Mouse (Mus musculus) thymus, postnatal 25 days (tissue): ENCODE measurements around the gene Tcf25.
A peak's percentile ranks its signal among the peaks of the same experiment; 100 is the strongest.
"Not testable (repeated sequence)": the region's sequence is repeated elsewhere in the genome, so short reads cannot be mapped to it uniquely, and the experiment has no call there.

Experiments
- DNase-seq: peaks from one replicate; pipeline ENCODE4 v3.0.0; 2022

Gene Tcf25

DNA sequence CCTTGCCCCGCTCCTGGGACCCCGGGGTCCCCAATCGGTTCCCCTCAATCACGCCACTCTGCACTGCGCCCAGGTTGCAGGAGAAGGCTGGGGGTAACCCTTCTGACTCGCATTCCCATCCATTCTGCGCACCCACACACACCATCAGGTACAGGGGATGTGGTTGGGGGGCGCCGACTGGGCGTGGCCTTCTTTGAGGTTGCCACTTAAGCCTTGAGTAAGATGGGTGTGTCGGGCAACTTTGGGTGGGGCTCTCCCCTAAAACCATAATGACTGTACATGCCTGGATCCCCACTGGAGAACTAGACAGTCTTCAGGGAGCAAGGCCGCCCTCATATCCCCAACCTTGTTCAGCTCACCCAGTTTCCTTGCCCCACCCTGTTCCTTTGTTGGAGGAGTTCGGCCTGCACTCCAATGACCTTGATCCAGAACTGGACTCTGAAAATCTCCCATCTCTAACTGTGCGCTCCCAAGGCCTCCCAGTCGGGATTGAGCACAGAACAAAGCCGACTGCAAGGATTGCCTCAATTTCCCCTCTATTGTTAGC lies 38.3 kb downstream of the Tcf25 start:
- DNase-seq, result no peak

DNA sequence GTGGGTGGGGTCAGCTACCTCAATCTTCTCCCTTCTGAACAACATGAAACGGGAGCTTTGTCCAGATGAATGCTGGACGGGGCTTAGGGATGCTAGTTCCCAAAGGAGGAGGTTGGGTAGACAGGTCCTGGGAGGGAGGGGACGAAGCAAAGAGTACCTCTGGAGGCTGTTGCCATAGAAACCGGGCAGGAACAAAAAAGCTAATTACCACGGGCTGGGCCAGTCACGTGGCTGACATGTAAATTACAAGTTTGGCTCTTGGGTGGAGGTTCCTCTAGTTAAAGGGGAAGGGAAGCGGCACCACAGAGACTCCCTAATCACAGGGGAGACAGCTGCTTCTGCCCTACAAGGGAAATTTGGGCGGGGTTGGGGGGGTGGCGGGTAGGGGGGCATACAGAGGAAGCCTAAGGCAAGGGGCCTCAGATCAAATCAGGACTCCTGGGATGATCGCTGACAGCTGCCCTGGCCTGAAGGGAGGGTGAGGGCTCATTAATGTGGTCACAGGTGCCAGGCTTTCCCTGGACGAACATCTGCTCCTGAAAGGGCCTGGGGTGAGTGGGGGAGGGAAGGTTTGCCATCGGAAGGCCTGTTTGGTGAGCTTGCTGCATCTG lies 39.1 kb downstream of the Tcf25 start:
- DNase-seq, result no peak

- no peak for DNase-seq
These were observed 40.7 kb downstream of the Tcf25 start for GRCm38 (mm10) chr8:123414255-123414654.

DNA sequence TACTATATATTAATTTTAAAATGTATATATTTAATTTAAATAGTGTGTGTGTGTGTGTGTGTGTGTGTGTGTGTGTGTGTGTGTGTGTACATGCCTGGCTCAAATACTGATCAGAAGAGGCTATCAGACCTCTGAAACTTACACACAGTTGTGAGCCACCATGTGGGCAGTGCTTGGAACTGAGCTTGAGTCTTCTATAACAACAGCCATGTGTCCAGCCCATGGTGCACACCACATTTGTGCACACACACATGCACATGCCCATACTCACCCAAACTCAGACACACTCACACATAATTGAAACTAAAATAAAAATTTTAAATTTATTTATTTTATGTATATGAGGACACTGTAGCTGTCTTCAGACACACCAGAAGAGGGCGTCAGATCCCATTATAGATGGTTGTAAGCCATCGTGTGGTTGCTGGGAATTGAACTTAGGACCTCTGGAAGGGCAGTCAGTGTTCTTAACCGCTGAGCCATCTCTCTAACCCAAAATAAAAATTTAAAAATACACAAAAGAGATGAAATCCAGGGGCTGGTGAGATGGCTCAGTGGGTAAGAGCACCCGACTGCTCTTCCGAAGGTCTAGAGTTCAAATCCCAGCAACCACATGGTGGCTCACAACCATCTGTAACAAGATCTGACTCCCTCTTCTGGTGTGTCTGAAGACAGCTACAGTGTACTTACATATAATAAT lies 41.6 kb downstream of the Tcf25 start:
- not testable (repeated sequence) for DNase-seq

DNA sequence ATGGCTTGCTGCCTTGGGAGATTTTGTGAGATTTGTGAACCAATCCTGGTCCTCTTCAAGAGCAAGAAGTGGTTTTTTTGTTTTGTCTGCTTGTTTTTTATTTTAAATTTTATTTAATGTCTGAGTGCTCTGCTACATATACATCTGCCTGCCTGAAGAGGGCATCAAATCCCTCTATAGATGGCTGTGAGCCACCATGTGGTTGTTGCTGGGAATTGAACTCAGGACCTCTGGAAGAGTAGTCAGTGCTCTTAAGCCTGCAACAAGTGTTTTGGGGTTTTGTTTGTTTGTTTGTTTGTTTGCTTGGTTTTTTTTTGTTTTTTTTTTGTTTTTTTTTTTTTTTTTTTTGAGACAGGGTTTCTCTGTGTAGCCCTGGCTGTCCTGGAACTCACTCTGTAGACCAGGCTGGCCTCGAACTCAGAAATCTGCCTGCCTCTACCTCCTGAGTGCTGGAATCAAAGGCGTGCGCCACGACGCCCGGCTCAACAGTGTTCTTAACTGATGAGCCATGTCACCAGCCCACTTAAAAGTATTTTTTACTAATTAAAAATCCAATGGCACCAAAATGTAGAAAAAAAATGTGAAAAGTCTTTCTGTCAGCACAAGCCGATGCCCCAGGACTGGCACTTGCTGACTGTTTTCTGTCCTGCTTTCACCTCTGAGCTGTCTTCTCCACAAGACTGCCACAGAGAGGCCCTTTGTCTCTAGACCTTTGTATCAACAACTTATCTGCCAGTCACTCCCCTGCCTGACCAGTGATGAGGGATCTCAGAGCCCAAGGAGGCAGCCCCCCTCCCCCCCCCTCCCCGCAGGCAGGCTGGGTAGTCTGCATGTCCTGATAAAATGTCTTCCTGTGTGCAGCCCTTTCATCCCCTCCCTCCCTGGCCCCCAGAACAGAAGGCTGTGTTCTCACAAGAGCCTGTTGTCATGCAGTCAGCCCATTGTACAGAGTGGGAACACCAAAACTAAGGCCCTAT lies 42.7 kb downstream of the Tcf25 start:
- DNase-seq, result no peak

GRCm38 (mm10) chr8:123416944-123417555 lies 43.5 kb downstream of the Tcf25 start:
- DNase-seq, result no peak

- DNase-seq, result no peak
These were observed 46.2 kb downstream of the Tcf25 start for GRCm38 (mm10) chr8:123419711-123420110.

DNA sequence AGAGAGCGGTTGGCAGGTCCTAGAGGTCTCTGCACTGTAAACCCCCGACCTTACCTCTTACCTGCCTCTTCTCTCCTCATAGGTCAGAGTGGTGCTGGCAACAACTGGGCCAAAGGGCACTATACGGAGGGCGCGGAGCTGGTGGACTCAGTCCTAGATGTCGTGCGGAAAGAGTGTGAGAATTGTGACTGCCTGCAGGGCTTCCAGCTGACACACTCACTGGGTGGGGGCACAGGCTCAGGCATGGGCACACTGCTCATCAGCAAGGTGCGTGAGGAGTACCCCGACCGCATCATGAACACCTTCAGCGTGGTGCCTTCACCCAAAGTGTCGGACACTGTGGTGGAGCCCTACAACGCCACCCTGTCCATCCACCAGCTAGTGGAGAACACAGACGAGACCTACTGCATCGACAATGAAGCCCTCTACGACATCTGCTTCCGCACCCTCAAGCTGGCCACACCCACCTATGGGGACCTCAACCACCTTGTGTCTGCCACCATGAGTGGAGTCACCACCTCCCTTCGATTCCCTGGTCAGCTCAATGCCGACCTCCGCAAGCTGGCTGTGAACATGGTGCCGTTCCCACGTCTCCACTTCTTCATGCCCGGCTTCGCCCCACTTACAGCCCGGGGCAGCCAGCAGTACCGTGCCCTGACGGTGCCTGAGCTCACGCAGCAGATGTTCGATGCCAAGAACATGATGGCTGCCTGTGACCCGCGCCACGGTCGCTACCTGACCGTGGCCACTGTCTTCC lies 47.1 kb downstream of the Tcf25 start:
- DNase-seq, result no peak

DNA sequence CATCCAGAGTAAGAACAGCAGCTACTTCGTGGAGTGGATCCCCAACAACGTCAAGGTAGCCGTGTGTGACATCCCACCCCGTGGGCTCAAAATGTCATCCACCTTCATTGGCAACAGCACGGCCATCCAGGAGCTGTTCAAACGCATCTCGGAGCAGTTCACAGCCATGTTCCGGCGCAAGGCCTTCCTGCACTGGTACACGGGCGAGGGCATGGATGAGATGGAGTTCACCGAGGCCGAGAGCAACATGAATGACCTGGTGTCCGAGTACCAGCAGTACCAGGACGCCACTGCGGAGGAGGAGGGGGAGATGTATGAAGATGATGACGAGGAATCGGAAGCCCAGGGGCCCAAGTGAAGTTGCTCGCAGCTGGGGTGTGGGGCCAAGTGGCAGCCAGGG lies 47.8 kb downstream of the Tcf25 start:
- no peak for DNase-seq

DNA sequence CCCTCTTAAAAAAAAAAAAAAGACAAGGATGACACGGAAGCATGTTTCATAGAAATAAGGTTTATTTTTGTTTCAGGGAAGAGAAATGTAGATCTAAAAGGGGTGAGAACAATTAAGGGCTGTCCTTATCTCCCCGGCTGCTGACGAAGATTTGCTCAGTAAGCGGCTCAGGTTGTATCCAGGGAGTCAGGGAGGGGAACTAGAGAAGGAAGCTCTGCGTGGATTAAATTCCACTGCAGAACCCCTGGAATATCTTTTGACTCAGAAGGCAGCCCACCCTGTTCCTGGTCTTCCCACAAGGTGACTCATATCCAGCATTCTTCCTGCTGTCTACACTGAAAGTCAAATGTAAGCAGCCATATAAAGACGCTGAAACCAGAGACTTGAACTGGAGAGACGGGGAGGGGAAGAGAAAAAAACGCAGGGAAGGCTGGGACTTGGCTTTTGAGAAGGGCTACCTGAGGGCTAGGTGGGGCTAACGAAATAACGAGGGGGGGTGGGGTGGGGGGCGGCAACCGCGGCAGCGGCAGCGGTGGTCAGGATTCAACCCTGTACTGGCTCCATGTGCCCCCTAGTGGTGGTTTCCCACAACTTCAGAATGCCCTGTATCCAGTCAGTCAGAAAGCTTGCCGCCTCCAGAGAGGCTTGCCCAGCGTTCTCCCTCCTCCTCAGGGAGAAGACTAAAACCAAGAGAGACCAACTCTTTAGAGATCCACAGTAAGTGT lies 48.7 kb downstream of the Tcf25 start:
- DNase-seq, result peak; percentile 73

DNA sequence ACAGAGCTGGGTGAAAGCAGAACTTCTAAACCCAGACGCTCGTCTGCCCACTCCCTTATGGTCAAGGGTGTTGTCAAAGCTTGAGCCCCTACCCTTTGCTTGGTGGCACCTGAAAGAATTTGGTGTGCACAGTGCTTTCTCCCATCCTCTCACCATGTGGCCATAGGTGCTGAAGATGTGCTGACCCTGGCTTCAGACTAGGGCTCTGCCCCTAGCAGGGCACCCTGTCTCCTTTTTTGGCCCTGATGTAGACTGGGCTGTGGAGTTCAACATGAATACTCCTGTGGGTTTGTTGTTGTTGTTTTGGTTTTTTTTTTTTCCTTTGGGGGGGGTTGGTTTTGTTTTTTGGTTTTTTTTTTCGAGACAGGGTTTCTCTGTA lies 49.2 kb downstream of the Tcf25 start:
- no peak for DNase-seq

DNA sequence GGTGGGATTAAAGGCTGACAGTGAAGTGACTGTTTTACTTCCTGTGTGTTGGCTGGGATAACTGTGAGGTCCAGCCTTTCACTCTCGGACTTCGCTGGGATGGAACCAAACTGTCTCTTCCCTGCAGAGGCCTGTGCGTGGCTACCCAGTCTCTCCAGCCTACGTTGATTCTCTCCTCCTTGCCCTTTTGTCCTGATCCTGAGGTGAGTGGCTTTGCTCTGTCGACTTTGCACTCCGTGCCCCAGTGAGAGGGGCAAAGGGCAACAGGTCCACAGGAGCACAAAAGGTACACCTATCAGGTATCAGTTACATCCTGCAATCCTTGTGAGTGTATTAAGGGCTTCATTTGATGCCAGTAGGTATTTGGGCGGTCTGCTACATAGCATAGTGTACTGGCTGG lies 49.9 kb downstream of the Tcf25 start, which contains the start of gene Def8:
Def8 (plus strand) TSS at position 87 of the 400 bp plus-strand sequence.
- no peak for DNase-seq

DNA sequence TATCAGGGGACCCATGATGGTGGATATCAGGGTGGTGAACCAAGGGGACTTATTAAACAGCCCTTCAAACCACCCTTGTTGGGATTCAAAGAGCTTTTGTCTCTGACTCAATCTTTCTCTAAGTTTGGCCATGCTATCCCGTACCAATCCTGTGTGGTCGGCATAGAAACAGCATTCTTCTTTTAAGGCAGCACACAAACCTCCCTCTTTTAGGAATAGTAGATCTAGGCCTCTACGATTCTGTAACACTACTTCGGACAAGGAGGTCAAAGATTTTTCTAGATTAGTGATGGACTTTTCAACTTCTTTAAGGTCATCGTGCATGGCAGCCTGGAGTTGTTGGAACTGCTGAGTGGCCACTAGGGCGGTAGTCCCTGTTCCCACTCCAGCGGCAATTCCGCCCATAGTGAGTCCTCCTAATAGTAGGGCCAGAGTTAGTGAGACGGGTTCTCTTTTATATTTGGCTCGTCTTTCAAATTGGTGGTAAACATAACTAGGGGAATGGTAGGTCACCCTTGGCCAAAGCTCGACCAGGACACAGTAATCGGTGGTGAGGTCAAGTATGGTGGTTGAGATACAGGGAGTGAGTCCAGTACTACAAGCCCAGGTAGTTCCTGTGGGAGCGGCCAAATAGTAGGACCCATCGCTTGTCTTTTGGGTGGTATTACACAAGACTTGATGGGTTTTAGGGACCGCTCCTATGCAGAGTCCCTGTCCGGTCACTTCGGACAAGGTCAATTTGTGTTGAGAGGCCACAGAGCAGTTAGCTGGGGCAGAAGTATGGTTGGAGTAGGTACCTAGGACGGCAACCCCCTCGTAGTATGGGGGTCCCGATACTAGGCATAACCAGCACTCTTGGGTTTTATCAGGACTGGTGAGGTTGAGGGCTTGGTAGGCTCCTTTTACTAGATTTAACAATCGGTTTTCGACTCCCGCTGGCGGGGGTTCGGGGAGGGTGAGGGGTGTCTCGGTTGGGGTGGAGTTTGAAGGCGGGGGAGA lies 53.3 kb downstream of the Tcf25 start:
- DNase-seq, result no peak

DNA sequence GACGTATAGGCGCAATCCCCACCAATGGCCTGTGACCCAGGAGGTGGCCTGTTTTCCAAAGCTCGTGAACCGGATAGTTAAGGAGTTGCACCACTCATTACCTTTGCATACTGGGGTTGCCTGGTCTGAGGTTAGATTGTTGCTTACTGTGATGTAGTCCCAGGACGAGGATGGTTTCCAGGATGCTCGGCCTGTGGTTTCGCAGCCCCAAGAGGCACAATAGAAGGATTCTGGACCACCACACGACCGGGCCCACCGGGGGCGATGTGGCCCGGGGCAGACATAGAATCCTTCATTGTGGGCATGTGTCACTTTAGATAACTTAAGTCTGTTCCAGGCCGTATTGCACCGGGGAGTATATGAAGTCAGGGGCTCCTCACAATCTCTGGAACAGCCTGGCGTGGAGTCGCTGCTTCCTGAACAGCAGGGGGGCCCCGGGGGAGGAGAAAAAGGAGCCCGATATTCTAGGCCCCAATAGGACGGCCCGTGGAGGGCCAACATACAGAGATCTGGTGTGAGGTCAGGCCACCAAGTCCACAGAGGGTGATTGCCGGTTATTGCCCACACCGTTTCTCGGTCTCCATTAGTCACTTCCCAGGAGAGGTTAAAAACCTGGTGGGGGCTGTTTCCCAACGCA lies 54.2 kb downstream of the Tcf25 start:
- no peak for DNase-seq

GRCm38 (mm10) chr8:123428343-123428893 lies 54.9 kb downstream of the Tcf25 start:
- no peak for DNase-seq

DNA sequence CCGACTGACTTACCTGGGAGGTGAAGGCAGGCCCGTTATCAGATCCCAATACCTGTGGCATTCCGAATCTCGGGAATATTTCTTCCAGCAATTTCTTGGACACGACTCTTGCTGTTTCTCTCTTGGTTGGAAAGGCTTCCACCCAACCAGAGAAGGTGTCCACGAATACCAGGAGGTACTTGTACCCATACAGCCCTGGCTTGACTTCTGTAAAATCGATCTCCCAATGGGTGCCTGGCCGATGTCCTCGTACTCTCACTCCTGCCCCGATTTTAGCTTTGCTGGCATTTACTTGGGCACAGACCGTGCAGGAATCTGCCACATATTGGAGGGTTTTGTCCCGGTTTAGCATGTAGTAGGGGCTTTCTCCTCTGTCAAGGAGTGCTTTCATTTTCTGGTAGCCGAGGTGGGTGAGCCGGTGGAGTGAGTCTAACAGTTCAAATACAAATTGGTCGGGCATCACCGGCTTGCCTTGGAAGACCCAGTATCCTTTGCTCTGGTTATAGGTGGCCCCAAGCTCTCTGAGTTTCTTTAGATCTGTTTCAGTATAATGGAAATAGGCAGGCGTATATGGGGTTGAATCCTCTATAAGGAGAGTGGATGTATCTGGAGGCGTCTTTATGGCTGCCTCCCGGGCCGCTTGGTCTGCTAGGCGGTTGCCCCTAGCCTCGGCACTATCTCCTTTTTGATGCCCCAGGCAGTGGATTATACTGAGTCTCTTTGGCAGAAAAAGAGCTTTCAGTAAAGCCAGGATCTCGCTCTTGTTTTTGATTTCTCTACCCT lies 55.6 kb downstream of the Tcf25 start:
- no peak for DNase-seq

DNA sequence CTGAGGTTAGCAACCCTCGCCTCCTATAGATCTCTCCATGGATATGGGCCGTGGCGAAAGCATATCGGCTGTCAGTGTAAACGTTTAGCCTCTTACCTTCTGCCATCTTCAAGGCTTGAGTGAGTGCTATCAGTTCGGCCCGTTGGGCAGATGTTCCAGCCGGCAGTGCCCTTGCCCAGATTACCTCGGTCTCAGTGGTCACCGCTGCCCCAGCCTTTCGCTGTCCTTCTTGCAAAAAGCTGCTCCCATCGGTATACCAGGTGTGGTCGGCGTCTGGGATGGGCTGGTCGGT lies 56.1 kb downstream of the Tcf25 start:
- not testable (repeated sequence) for DNase-seq

- not testable (repeated sequence) for DNase-seq
These were observed 57.4 kb downstream of the Tcf25 start for GRCm38 (mm10) chr8:123430936-123431335.
